Mouse (Mus musculus): ENCODE results near the gene Slc5a10.

GRCm38 (mm10) chr11:61638764-61639536, 81.7 kb downstream of the Slc5a10 start:
- no peak for TF ChIP-seq POLR2A (IDR thresholded peaks at IDR 0.05; ENCODE audit: extremely low read depth, insufficient read depth, low read length)
- TF ChIP-seq CTCF (IDR thresholded peaks at IDR 0.05; ENCODE audit: extremely low read depth, insufficient read depth, low read length): no peak
